Mouse (Mus musculus) ovary, postnatal 36 days (tissue): ENCODE data around the gene Parp9.
"Not testable (repeated sequence)": the region's sequence is repeated elsewhere in the genome, so short reads cannot be mapped to it uniquely, and the experiment has no call there.

Experiments
- DNase-seq: peaks from one replicate; pipeline ENCODE4 v3.0.0; 2022; ENCODE audit warnings: low spot score, mixed read lengths

The Parp9 gene

DNA sequence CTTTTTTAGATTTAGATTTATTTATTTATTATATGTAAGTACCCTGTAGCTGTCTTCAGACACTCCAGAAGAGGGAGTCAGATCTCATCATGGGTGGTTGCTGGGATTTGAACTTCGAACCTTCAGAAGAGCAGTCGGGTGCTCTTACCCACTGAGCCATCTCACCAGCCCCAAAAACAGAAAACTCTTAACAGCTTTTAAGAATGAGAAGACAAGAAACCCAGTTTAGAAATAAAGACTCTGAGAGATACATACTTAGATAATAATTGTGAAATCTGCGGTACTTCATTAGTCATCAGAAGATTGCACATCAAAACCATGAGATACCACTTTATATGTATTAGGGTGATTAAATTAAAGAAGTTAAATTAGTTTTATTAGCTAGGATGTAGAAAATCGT lies 60.6 kb downstream of the Parp9 start:
- DNase-seq: not testable (repeated sequence)

GRCm38 (mm10) chr16:36008396-36008795 lies 70.1 kb downstream of the Parp9 start:
- no peak for DNase-seq

DNA sequence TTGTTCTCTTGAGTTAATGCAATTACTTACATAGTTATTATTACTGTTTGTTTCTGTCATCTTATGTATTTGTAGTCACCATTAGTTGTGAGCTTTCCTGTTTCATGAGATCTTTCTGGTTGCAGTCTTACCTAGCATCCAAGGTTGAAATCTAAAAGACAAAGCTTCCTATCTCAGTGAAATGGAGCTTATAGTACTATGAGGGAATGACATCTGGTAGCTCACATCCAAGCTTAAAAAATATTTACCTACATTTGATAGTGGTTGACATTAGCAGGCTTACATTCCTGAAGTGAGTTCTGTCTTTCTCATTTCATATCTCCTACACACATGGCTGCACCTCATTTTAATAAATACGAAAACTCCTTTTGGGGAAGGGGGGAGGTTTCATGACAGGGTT lies 78.1 kb downstream of the Parp9 start:
- DNase-seq: no peak
